Mouse (Mus musculus): ENCODE results near the gene Atp1b2. TPM values are rescaled to one million over a fixed set of nuclear protein-coding genes. Genes with fewer than 3 reads are reported as not detected.

The Atp1b2 gene
- under 1 TPM in 1 of 2 experiments, not detected in 1; 0.55 TPM for polyA plus RNA-seq (2017; shearing (Covaris generic))

GRCm38 (mm10) chr11:69605726-69606490 lies at the start of gene Atp1b2:
TSS of gene Atp1b2 (minus strand) at chr11:69605942.

DNA sequence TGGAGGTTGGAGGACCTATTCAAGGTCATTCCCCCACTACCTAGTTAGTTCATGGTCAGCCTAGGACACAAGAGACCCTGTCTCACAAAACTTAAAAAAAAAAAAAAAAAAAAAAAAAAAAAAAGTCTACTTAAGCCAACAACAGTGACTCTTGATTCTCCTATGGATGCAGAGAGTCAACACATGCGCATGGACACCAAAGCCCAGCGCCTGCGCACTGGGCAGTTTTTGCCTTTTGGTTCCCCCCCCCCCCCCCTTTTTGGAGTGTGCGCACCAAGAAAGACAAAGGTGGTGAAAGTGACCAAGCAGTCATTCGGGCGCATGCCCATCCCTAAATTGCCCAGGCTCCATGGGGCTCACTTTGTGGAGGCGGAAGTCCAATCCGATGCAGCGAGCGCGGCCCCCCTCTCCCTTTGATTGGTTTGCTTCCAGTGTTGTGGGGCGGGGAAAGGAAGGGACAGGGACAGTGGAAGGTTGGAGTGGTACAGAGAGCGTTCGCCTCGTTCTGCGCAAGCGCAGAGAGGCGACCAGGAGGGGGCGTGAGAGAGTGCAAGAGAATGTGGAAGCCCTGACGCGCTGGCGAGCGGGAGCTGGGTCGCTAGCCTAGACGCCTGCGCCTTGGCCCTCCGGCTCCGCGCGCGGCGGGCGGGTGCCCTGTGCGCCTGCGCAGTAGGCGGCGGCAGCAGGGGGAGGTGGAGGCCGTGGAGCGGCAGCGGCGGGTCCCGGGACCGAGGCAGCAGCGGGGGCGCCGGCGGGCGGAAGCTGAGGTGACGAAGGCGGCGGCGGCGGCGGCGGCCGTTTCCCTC lies 26.7 kb upstream of the Atp1b2 start, which contains the start of gene Fxr2:
TSS of gene Fxr2 (plus strand) at position 707 of the 806 bp plus-strand sequence.

GRCm38 (mm10) chr11:69621571-69622268 lies 16.0 kb upstream of the Atp1b2 start, which contains the start of gene Sat2:
TSS of gene Sat2 (plus strand) at chr11:69622024.

GRCm38 (mm10) chr11:69617805-69618204 lies 12.1 kb upstream of the Atp1b2 start, which contains the start of gene Shbg:
TSS of gene Shbg (minus strand) at chr11:69617905.

GRCm38 (mm10) chr11:69580091-69580514 lies 25.6 kb downstream of the Atp1b2 start, which contains the start of the genes Wrap53 and Trp53:
TSS of gene Wrap53 (minus strand) at chr11:69580255.
TSS of gene Trp53 (plus strand) at chr11:69580359.

GRCm38 (mm10) chr11:69559851-69560765 lies 45.6 kb downstream of the Atp1b2 start, which contains the start of gene Efnb3:
TSS of gene Efnb3 (minus strand) at chr11:69560205.

Other genes starting within 250 kb of the Atp1b2 start
- gene Chd3, start 236.5 kb downstream of the Atp1b2 start, polyA plus RNA-seq (2017; shearing (Covaris generic)): 100 to 1,000 TPM; 116 to 125 TPM
- gene Naa38, start 210.5 kb downstream of the Atp1b2 start, polyA plus RNA-seq (2017; shearing (Covaris generic)): 100 to 1,000 TPM in 1 of 2 experiments, 10 to 100 TPM in 1; 97.4 to 110 TPM
- 10 to 100 TPM; 25.6 to 30.9 TPM for gene Cyb5d1, start 210.3 kb downstream of the Atp1b2 start, polyA plus RNA-seq (2017; shearing (Covaris generic))
- 1 to 10 TPM in 1 of 2 experiments, under 1 TPM in 1; 0.45 to 1.8 TPM for gene Tmem88, start 207.7 kb downstream of the Atp1b2 start, polyA plus RNA-seq (2017; shearing (Covaris generic))
- 1 to 10 TPM; 5.0 to 5.4 TPM for gene Kdm6b, start 192.3 kb downstream of the Atp1b2 start, polyA plus RNA-seq (2017; shearing (Covaris generic))
- 1 to 10 TPM in 1 of 2 experiments, under 1 TPM in 1; 0.31 to 3.4 TPM for gene Dnah2, start 56.8 kb downstream of the Atp1b2 start, polyA plus RNA-seq (2017; shearing (Covaris generic))
- under 1 TPM; 0.55 to 0.64 TPM for gene Efnb3, start 45.7 kb downstream of the Atp1b2 start, polyA plus RNA-seq (2017; shearing (Covaris generic))
- gene Wrap53, start 25.7 kb downstream of the Atp1b2 start, polyA plus RNA-seq (2017; shearing (Covaris generic)): 10 to 100 TPM; 26.4 to 26.5 TPM
- 100 to 1,000 TPM; 201 to 249 TPM for gene Trp53, start 25.6 kb downstream of the Atp1b2 start, polyA plus RNA-seq (2017; shearing (Covaris generic))
- under 1 TPM; 0.33 to 0.57 TPM for gene Shbg, start 12.0 kb upstream of the Atp1b2 start, polyA plus RNA-seq (2017; shearing (Covaris generic))
- gene Sat2, start 16.1 kb upstream of the Atp1b2 start, polyA plus RNA-seq (2017; shearing (Covaris generic)): 1 to 10 TPM in 1 of 2 experiments, not detected in 1; 2.8 TPM
- 10 to 100 TPM; 59.9 to 74.5 TPM for gene Fxr2, start 27.0 kb upstream of the Atp1b2 start, polyA plus RNA-seq (2017; shearing (Covaris generic))
- gene Sox15, start 49.4 kb upstream of the Atp1b2 start, polyA plus RNA-seq (2017; shearing (Covaris generic)): 1 to 10 TPM in 1 of 2 experiments, under 1 TPM in 1; 0.55 to 3.1 TPM
- 10 to 100 TPM; 47.5 to 52.3 TPM for gene Mpdu1, start 56.7 kb upstream of the Atp1b2 start, polyA plus RNA-seq (2017; shearing (Covaris generic))
- gene Cd68, start 60.2 kb upstream of the Atp1b2 start, polyA plus RNA-seq (2017; shearing (Covaris generic)): 10 to 100 TPM in 1 of 2 experiments, 1 to 10 TPM in 1; 1.7 to 11.0 TPM
- gene Eif4a1, start 66.5 kb upstream of the Atp1b2 start, polyA plus RNA-seq (2017; shearing (Covaris generic)): 100 to 1,000 TPM; 493 to 540 TPM
- 10 to 100 TPM; 33.1 to 37.3 TPM for gene Senp3, start 76.1 kb upstream of the Atp1b2 start, polyA plus RNA-seq (2017; shearing (Covaris generic))
- gene Tnfsf13, start 79.8 kb upstream of the Atp1b2 start, polyA plus RNA-seq (2017; shearing (Covaris generic)): not detected
- not detected for gene Tnfsf12, start 89.9 kb upstream of the Atp1b2 start, polyA plus RNA-seq (2017; shearing (Covaris generic))
- under 1 TPM in 1 of 2 experiments, not detected in 1; 0.45 TPM for gene Tnfsfm13, start 90.2 kb upstream of the Atp1b2 start, polyA plus RNA-seq (2017; shearing (Covaris generic))
- gene Polr2a, start 152.7 kb upstream of the Atp1b2 start, polyA plus RNA-seq (2017; shearing (Covaris generic)): 10 to 100 TPM; 43.7 to 44.7 TPM
- gene Slc35g3, start 156.0 kb upstream of the Atp1b2 start, polyA plus RNA-seq (2017; shearing (Covaris generic)): 1 to 10 TPM in 1 of 2 experiments, under 1 TPM in 1; 0.29 to 1.3 TPM
- 1 to 10 TPM; 3.8 to 5.3 TPM for gene Zbtb4, start 160.0 kb upstream of the Atp1b2 start, polyA plus RNA-seq (2017; shearing (Covaris generic))
- gene Chrnb1, start 190.0 kb upstream of the Atp1b2 start, polyA plus RNA-seq (2017; shearing (Covaris generic)): 1 to 10 TPM in 1 of 2 experiments, under 1 TPM in 1; 0.13 to 4.3 TPM
- gene Fgf11, start 195.9 kb upstream of the Atp1b2 start, polyA plus RNA-seq (2017; shearing (Covaris generic)): not detected
- not detected for gene Tmem102, start 199.7 kb upstream of the Atp1b2 start, polyA plus RNA-seq (2017; shearing (Covaris generic))
- gene Gm39566, start 209.4 kb upstream of the Atp1b2 start, polyA plus RNA-seq (2017; shearing (Covaris generic)): under 1 TPM in 1 of 2 experiments, not detected in 1; 0.39 TPM
- gene Spem2, start 212.5 kb upstream of the Atp1b2 start, polyA plus RNA-seq (2017; shearing (Covaris generic)): not detected
- 1 to 10 TPM in 1 of 2 experiments, not detected in 1; 2.1 TPM for gene Spem1, start 216.2 kb upstream of the Atp1b2 start, polyA plus RNA-seq (2017; shearing (Covaris generic))
- under 1 TPM; 0.26 to 0.83 TPM for gene Nlgn2, start 231.8 kb upstream of the Atp1b2 start, polyA plus RNA-seq (2017; shearing (Covaris generic))
- gene Tmem256, start 232.6 kb upstream of the Atp1b2 start, polyA plus RNA-seq (2017; shearing (Covaris generic)): 10 to 100 TPM; 64.6 to 89.9 TPM
- gene Plscr3, start 240.4 kb upstream of the Atp1b2 start, polyA plus RNA-seq (2017; shearing (Covaris generic)): 10 to 100 TPM; 15.4 to 18.5 TPM